11 mouse cellular contexts compared by ENCODE assay signal in genomic region chr7:19069500-19069899, GRCm38 (mm10). TPM values are rescaled to one million over a fixed set of nuclear protein-coding genes. Genes with fewer than 3 reads are reported as not detected.
DNase-seq lines count a peak whose midpoint lies in the region; ATAC-seq and TF ChIP-seq lines count a peak whose summit lies in the region.
"Had no signal": no experiment of that assay in that cellular context is flagged by ENCODE, and none has a peak within 500 bp of the region (broad histone marks: within the 10 kb centered on the region; RNA-seq: fewer than 3 reads in every experiment).

No protein-coding gene starts in this region.

- H3K27ac ChIP-seq in forebrain, embryonic 11.5 days (ENCODE audit: low read depth, low read length), result no peak overlapping the region
- no peak overlapping the region for H3K27ac ChIP-seq in forebrain, embryonic 13.5 days
- H3K27ac ChIP-seq in bone marrow, adult 2 months (ENCODE audit: control insufficient read depth, insufficient read depth, low read depth, low read length, poor library complexity), result no peak overlapping the region
- H3K27ac ChIP-seq: hindbrain, embryonic 15.5 days; lung, embryonic 15.5 days; neural tube, embryonic 13.5 days had no signal

- H3K4me1 ChIP-seq in forebrain, embryonic 11.5 days (replicated peaks; ENCODE audit: control insufficient read depth, insufficient read depth, low read length), result no peaks in the 10 kb centered on the region
- H3K4me1 ChIP-seq in forebrain, embryonic 13.5 days, result no peaks in the 10 kb centered on the region
- H3K4me1 ChIP-seq in bone marrow, adult 2 months (ENCODE audit: control insufficient read depth, insufficient read depth, low read length), result no peaks in the 10 kb centered on the region
- H3K4me1 ChIP-seq: hindbrain, embryonic 15.5 days; lung, embryonic 15.5 days; neural tube, embryonic 13.5 days had no signal

- ATAC-seq in forebrain, embryonic 11.5 days (replicated peaks; ENCODE audit: low FRiP score), result no peak
- ATAC-seq in forebrain, embryonic 13.5 days, result no peak

- peak; percentile 65 for TF ChIP-seq CTCF in bone marrow, adult 2 months (IDR thresholded peaks at IDR 0.05; ENCODE audit: control insufficient read depth, insufficient read depth, low read length)

- no peak overlapping the region for H3K9ac ChIP-seq in forebrain, embryonic 11.5 days (ENCODE audit: low read length)
- H3K9ac ChIP-seq in forebrain, embryonic 13.5 days, result no peak overlapping the region
- H3K9ac ChIP-seq: hindbrain, embryonic 15.5 days; lung, embryonic 15.5 days; neural tube, embryonic 13.5 days had no signal

- no peaks in the 10 kb centered on the region for H3K9me3 ChIP-seq in forebrain, embryonic 11.5 days (ENCODE audit: control insufficient read depth, low read length)
- H3K9me3 ChIP-seq in forebrain, embryonic 13.5 days (replicated peaks), result no peaks in the 10 kb centered on the region
- H3K9me3 ChIP-seq: hindbrain, embryonic 15.5 days; lung, embryonic 15.5 days; neural tube, embryonic 13.5 days had no signal

- peak; percentile 58 for DNase-seq in forebrain, embryonic 11.5 days (ENCODE audit: low spot score)
- peak; percentile 26 to 38 for DNase-seq in lung, postnatal 4 days
- DNase-seq in lung, postnatal 25 days (ENCODE audit: low spot score), result no peak
- DNase-seq in retina, postnatal 1 day, result peak; percentile 45
- DNase-seq in urinary bladder, postnatal 25 days (ENCODE audit: low spot score), result no peak
- no peak for DNase-seq in adrenal gland, adult 2 months

- no peak for TF ChIP-seq POLR2A in bone marrow, adult 2 months (IDR thresholded peaks at IDR 0.05; ENCODE audit: borderline replicate concordance, control insufficient read depth, low read depth, low read length)

- H3K4me3 ChIP-seq in forebrain, embryonic 11.5 days (ENCODE audit: low read depth, low read length), result no peak overlapping the region
- no peak overlapping the region for H3K4me3 ChIP-seq in forebrain, embryonic 13.5 days
- H3K4me3 ChIP-seq in bone marrow, adult 2 months (replicated peaks; ENCODE audit: control insufficient read depth, low read depth, low read length), result no peak overlapping the region
- H3K4me3 ChIP-seq: hindbrain, embryonic 15.5 days; lung, embryonic 15.5 days; neural tube, embryonic 13.5 days had no signal

- peaks cover 20% of the 10 kb centered on the region for H3K27me3 ChIP-seq in forebrain, embryonic 11.5 days (ENCODE audit: control insufficient read depth, insufficient read depth, low read length)
- peaks cover 28% of the 10 kb centered on the region for H3K27me3 ChIP-seq in forebrain, embryonic 13.5 days

- no peaks in the 10 kb centered on the region for H3K36me3 ChIP-seq in forebrain, embryonic 11.5 days (ENCODE audit: control insufficient read depth, insufficient read depth, low read length)
- H3K36me3 ChIP-seq in forebrain, embryonic 13.5 days (ENCODE audit: poor library complexity, severe bottlenecking), result no peaks in the 10 kb centered on the region
- H3K36me3 ChIP-seq: hindbrain, embryonic 15.5 days; lung, embryonic 15.5 days; neural tube, embryonic 13.5 days had no signal

- no peak overlapping the region for H3K4me2 ChIP-seq in forebrain, embryonic 11.5 days (ENCODE audit: low read depth, low read length, severe bottlenecking)
- H3K4me2 ChIP-seq in forebrain, embryonic 13.5 days, result no peak overlapping the region
- H3K4me2 ChIP-seq: hindbrain, embryonic 15.5 days; lung, embryonic 15.5 days; neural tube, embryonic 13.5 days had no signal

- 52% methylated on average over 3 of the region's 3 CpGs for WGBS in forebrain, embryonic 11.5 days
- WGBS in forebrain, embryonic 13.5 days, result 51% methylated on average over 3 of the region's 3 CpGs
- 42% methylated on average over 3 of the region's 3 CpGs for WGBS in bone marrow, adult 2 months

RNA-seq across cellular contexts. Expression of gene Dmwd, which starts 6.5 kb away (rescaled TPM):
- 20.9 and 25.4 TPM in 2 replicates for polyA plus RNA-seq in forebrain, embryonic 11.5 days (2014; fragmentation: Nextera tagmentation; extraction: Ambion mirVana)
- polyA plus RNA-seq in forebrain, embryonic 13.5 days (2015; fragmentation: Nextera tagmentation; extraction: Ambion mirVana), result 20.6 and 22.6 TPM in 2 replicates
- polyA plus RNA-seq in bone marrow, adult 2 months (2011; ENCODE audit: insufficient read depth, insufficient read length, low replicate concordance, missing spikeins), result 21.4 and 27.7 TPM in 2 replicates
- total RNA-seq in adrenal gland, adult 2 months (2021), result 10 to 100 TPM; 44.2 to 58.5 TPM
- 144 and 152 TPM in 2 replicates for polyA plus RNA-seq in adrenal gland, adult 2 months (2012; rRNA removed)

RNA-seq across cellular contexts. Expression of gene Dmpk, which starts 14.1 kb away (rescaled TPM):
- polyA plus RNA-seq in forebrain, embryonic 11.5 days (2014; fragmentation: Nextera tagmentation; extraction: Ambion mirVana), result 12.4 and 13.8 TPM in 2 replicates
- polyA plus RNA-seq in forebrain, embryonic 13.5 days (2015; fragmentation: Nextera tagmentation; extraction: Ambion mirVana), result 8.3 and 9.4 TPM in 2 replicates
- polyA plus RNA-seq in bone marrow, adult 2 months (2011; ENCODE audit: insufficient read depth, insufficient read length, low replicate concordance, missing spikeins), result 25.8 and 42.6 TPM in 2 replicates
- 100 to 1,000 TPM; 130 to 142 TPM for total RNA-seq in adrenal gland, adult 2 months (2021)
- 743 and 836 TPM in 2 replicates for polyA plus RNA-seq in adrenal gland, adult 2 months (2012; rRNA removed)

RNA-seq across cellular contexts. Expression of gene Rsph6a, which starts 15.0 kb away (rescaled TPM):
- polyA plus RNA-seq in forebrain, embryonic 11.5 days (2014; fragmentation: Nextera tagmentation; extraction: Ambion mirVana), result not detected in 2 replicates
- not detected in 2 replicates for polyA plus RNA-seq in forebrain, embryonic 13.5 days (2015; fragmentation: Nextera tagmentation; extraction: Ambion mirVana)
- polyA plus RNA-seq in bone marrow, adult 2 months (2011; ENCODE audit: insufficient read depth, insufficient read length, low replicate concordance, missing spikeins), result not detected in 2 replicates
- total RNA-seq in adrenal gland, adult 2 months (2021), result not detected
- polyA plus RNA-seq in adrenal gland, adult 2 months (2012; rRNA removed), result not detected in 2 replicates
- polyA plus RNA-seq: lung, embryonic 15.5 days; neural tube, embryonic 13.5 days had no signal

RNA-seq across cellular contexts. Expression of gene Six5, which starts 24.9 kb away (rescaled TPM):
- polyA plus RNA-seq in forebrain, embryonic 11.5 days (2014; fragmentation: Nextera tagmentation; extraction: Ambion mirVana), result 9.9 and 10.8 TPM in 2 replicates
- 3.5 and 4.1 TPM in 2 replicates for polyA plus RNA-seq in forebrain, embryonic 13.5 days (2015; fragmentation: Nextera tagmentation; extraction: Ambion mirVana)
- 4.7 and 6.5 TPM in 2 replicates for polyA plus RNA-seq in bone marrow, adult 2 months (2011; ENCODE audit: insufficient read depth, insufficient read length, low replicate concordance, missing spikeins)
- total RNA-seq in adrenal gland, adult 2 months (2021), result 10 to 100 TPM; 12.6 to 16.1 TPM
- polyA plus RNA-seq in adrenal gland, adult 2 months (2012; rRNA removed), result 77.3 and 86.0 TPM in 2 replicates

RNA-seq across cellular contexts. Expression of gene Sympk, which starts 45.3 kb away (rescaled TPM):
- polyA plus RNA-seq in forebrain, embryonic 11.5 days (2014; fragmentation: Nextera tagmentation; extraction: Ambion mirVana), result 31.0 and 39.7 TPM in 2 replicates
- polyA plus RNA-seq in forebrain, embryonic 13.5 days (2015; fragmentation: Nextera tagmentation; extraction: Ambion mirVana), result 34.3 and 36.7 TPM in 2 replicates
- polyA plus RNA-seq in bone marrow, adult 2 months (2011; ENCODE audit: insufficient read depth, insufficient read length, low replicate concordance, missing spikeins), result 34.3 and 108 TPM in 2 replicates
- 100 to 1,000 TPM in 1 of 2 experiments, 10 to 100 TPM in 1; 94.4 to 103 TPM for total RNA-seq in adrenal gland, adult 2 months (2021)
- 123 and 159 TPM in 2 replicates for polyA plus RNA-seq in adrenal gland, adult 2 months (2012; rRNA removed)

Comparison
In these comparisons a context has a peak if more than half of its experiments do, and no peak if none do; other contexts are left out.
1. DNase-seq: peak in forebrain, embryonic 11.5 days (single experiment), lung, postnatal 4 days (2 of 2) and retina, postnatal 1 day (single experiment); none in lung, postnatal 25 days (single experiment), urinary bladder, postnatal 25 days (single experiment) and adrenal gland, adult 2 months (single experiment).
2. RNA of gene Dmpk, which starts 14.1 kb away (polyA plus RNA-seq): 743 to 836 TPM in adrenal gland, adult 2 months; 25.8 to 42.6 TPM in bone marrow, adult 2 months, 12.4 to 13.8 TPM in forebrain, embryonic 11.5 days and 8.3 to 9.4 TPM in forebrain, embryonic 13.5 days; every median in the first group is over 10 times any median in the second.